Mouse (Mus musculus) liver, adult 2 months (tissue): ENCODE results near the gene 1110004F10Rik. TPM values are rescaled to one million over a fixed set of nuclear protein-coding genes. Genes with fewer than 3 reads are reported as not detected.

Experiments used
- DNase-seq: peaks from one replicate; pipeline ENCODE4 v3.0.0-alpha.2; 2011; ENCODE audit warnings: low read depth, low spot score; ENCODE audit errors: extremely low read depth
- H3K27ac ChIP-seq: fragments of 200-500 bp; replicated peaks from 2 replicates; pipeline ENCODE4 v1.5.1; 2012; ENCODE audit warnings: low read depth, mild to moderate bottlenecking, control low read depth, inconsistent platforms, low read length; ENCODE audit not compliant: insufficient read depth
- H3K27me3 ChIP-seq: fragments of 200-500 bp; 2 replicates; pipeline ENCODE4 v1.6.1; 2012; ENCODE audit warnings: mild to moderate bottlenecking, moderate library complexity, low read length, inconsistent platforms; ENCODE audit not compliant: control insufficient read depth, insufficient read depth
- H3K36me3 ChIP-seq: fragments of 200-500 bp; 2 replicates; pipeline ENCODE4 v1.6.1; 2012; ENCODE audit warnings: low read length, inconsistent platforms; ENCODE audit not compliant: control insufficient read depth, insufficient read depth
- H3K4me1 ChIP-seq: fragments of 200-500 bp; 2 replicates; pipeline ENCODE4 v1.6.1; 2011; ENCODE audit warnings: low read length; ENCODE audit not compliant: control insufficient read depth, insufficient read depth
- H3K4me3 ChIP-seq: fragments of 200-500 bp; 2 replicates; pipeline ENCODE4 v1.5.1; 2011; ENCODE audit warnings: low read depth, mild to moderate bottlenecking, control low read depth, low read length, moderate library complexity; ENCODE audit not compliant: insufficient read depth
- H3K79me2 ChIP-seq: fragments of 200-500 bp; 2 replicates; pipeline ENCODE4 v1.6.1; 2012; ENCODE audit warnings: inconsistent platforms, mild to moderate bottlenecking, low read length, moderate library complexity; ENCODE audit not compliant: control insufficient read depth, insufficient read depth
- H3K9ac ChIP-seq: fragments of 200-500 bp; 2 replicates; pipeline ENCODE4 v1.6.1; 2012; ENCODE audit warnings: low read depth, mild to moderate bottlenecking, control low read depth, inconsistent platforms, low read length
- CTCF ChIP-seq: fragments of 200-500 bp; IDR thresholded peaks from 2 replicates; pipeline ENCODE4 v1.5.1; 2011; ENCODE audit warnings: low read depth, low read length, control low read depth
- POLR2A ChIP-seq: fragments of 200-500 bp; IDR thresholded peaks from 2 replicates; pipeline ENCODE4 v1.6.1; 2011; ENCODE audit warnings: low read length, control low read depth; ENCODE audit not compliant: insufficient read depth; ENCODE audit errors: extremely low read depth
- WGBS: fragments of 180-500 bp; shearing (Covaris S2); methylation state at CpG from one replicate; pipeline ENCODE4 v1.1.7; 2018; 5-methylcytosine and 5-hydroxymethylcytosine counted together
- polyA plus RNA-seq: library from polyadenylated mRNA; depleted of rRNA; stranded (reverse); fragments of >200 nt; gene quantifications from 2 replicates; pipeline ENCODE4 v1.2.3, GENCODE M21; 2012; rRNA removed
- total RNA-seq: library from RNA; depleted of rRNA; stranded (reverse); fragments of >200 nt; gene quantifications from 2 replicates; pipeline ENCODE4 v1.2.3, GENCODE M21; 2014; rRNA removed

The 1110004F10Rik gene
- 38.1 and 44.8 TPM in 2 replicates for total RNA-seq
- polyA plus RNA-seq = 30.4 and 32.1 TPM in 2 replicates

GRCm38 (mm10) chr7:116039196-116039537, at the start of gene 1110004F10Rik:
1110004F10Rik (plus strand) TSS chr7:116039397.
- no peak for TF ChIP-seq POLR2A
- TF ChIP-seq CTCF = no peak
- peak within 1 kb of the TSS; percentile 12; the same call in 1 of the 2 replicates for H3K9ac ChIP-seq
- no peaks in the 10 kb centered on the region for H3K79me2 ChIP-seq
- DNase-seq = peak; percentile 1
- H3K4me3 ChIP-seq = peak within 1 kb of the TSS; percentile 47
- peaks cover 12% of the 10 kb centered on the region for H3K27me3 ChIP-seq
- H3K36me3 ChIP-seq = no peaks in the 10 kb centered on the region
- WGBS = 8% methylated on average over 11 of the region's 11 CpGs
- peaks cover 8% of the 10 kb centered on the region for H3K4me1 ChIP-seq
- no peak within 1 kb of the TSS for H3K27ac ChIP-seq

DNA sequence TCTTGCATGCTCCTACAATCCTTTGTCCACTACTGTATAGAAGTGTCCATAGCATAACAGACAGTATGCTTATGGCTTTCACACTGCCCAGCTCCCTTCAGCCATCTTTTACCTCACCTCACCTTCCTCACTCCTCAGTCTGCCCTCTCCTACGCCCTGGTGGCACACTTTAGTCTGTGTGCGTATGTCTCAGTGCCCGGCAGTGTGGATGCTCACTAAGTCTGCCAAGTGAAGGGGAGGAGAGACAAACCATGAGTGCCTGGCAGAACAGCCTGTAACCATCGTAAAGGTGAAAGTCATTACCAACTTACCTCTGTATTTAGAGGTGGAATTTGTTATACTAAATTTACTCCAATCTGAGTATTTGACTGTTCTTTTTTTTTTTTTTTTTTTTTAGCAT, 36.5 kb upstream of the 1110004F10Rik start:
- Histone ChIP-seq H3K79me2 (no peaks in the 10 kb centered on the region), H3K4me3 (no peak overlapping the region), H3K9ac (no peak overlapping the region), H3K27ac (no peak overlapping the region), H3K4me1 (no peaks in the 10 kb centered on the region), H3K27me3 (no peaks in the 10 kb centered on the region), H3K36me3 (no peaks in the 10 kb centered on the region)
- TF ChIP-seq CTCF (no peak), POLR2A (no peak)
- 93% methylated on average over 4 of the region's 4 CpGs for WGBS
- DNase-seq = no peak

- TF ChIP-seq POLR2A (no peak), CTCF (no peak)
- DNase-seq = no peak
- Histone ChIP-seq H3K4me3 (no peak overlapping the region), H3K27ac (no peak overlapping the region), H3K27me3 (no peaks in the 10 kb centered on the region), H3K79me2 (no peaks in the 10 kb centered on the region), H3K36me3 (no peaks in the 10 kb centered on the region), H3K9ac (no peak overlapping the region), H3K4me1 (no peaks in the 10 kb centered on the region)
- WGBS = 87% methylated on average over 3 of the region's 3 CpGs
Observed at GRCm38 (mm10) chr7:116029991-116030390, 9.2 kb upstream of the 1110004F10Rik start.

GRCm38 (mm10) chr7:116030597-116031387, 8.4 kb upstream of the 1110004F10Rik start:
- Histone ChIP-seq H3K4me3 (no peak overlapping the region), H3K79me2 (no peaks in the 10 kb centered on the region), H3K36me3 (no peaks in the 10 kb centered on the region), H3K4me1 (no peaks in the 10 kb centered on the region), H3K27ac (no peak overlapping the region), H3K27me3 (no peaks in the 10 kb centered on the region), H3K9ac (no peak overlapping the region; the same call in 1 of the 2 replicates)
- TF ChIP-seq POLR2A (no peak), CTCF (no peak)
- WGBS = 76% methylated on average over 26 of the region's 26 CpGs
- no peak for DNase-seq

GRCm38 (mm10) chr7:116031388-116031717, 7.8 kb upstream of the 1110004F10Rik start:
- H3K4me1 ChIP-seq = 0 out of 2 replicates have a peak, but pooled peaks cover under 1% of the 10 kb centered on the region
- peak overlapping the region; percentile 62; the same call in 1 of the 2 replicates for H3K9ac ChIP-seq
- no peaks in the 10 kb centered on the region for H3K27me3 ChIP-seq
- peak; percentile 15 for DNase-seq
- peak overlapping the region; percentile 57; the same call in 1 of the 2 replicates for H3K4me3 ChIP-seq
- no peak for TF ChIP-seq CTCF
- TF ChIP-seq POLR2A = no peak
- H3K27ac ChIP-seq = no peak overlapping the region
- no peaks in the 10 kb centered on the region for H3K79me2 ChIP-seq
- 11% methylated on average over 14 of the region's 14 CpGs for WGBS
- H3K36me3 ChIP-seq = no peaks in the 10 kb centered on the region
